Mouse (Mus musculus): ENCODE results near the gene Cldn13. TPM values are rescaled to one million over a fixed set of nuclear protein-coding genes. Genes with fewer than 3 reads are reported as not detected.

The Cldn13 gene
- polyA plus RNA-seq, 2 experiments: 0.33 TPM; not detected in 1

DNA sequence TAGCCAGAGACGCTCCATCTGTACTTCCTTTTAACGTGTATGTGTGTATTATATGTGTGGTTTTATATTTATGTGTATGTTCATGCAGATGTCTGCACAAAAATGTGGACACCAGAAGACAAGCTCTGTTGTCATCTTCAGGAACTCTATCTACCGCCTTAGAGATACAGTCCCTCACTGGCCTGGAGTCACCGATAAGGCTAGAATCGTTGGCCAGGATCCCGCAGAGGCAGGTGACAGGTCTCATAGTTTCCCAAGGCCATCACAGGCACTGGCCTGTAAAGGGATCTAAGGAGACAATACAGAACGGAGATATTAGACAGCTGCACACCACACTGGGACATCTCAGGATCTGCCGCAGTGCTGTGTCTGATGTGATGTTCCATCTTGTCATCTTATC lies 5.8 kb upstream of the Cldn13 start:
- Histone ChIP-seq H3K27me3 (ENCODE audit: control insufficient read depth, insufficient read depth, low read length) (no peaks in the 10 kb centered on the region), H3K4me2 (replicated peaks; ENCODE audit: low read depth, low read length, severe bottlenecking) (no peak overlapping the region)

DNA sequence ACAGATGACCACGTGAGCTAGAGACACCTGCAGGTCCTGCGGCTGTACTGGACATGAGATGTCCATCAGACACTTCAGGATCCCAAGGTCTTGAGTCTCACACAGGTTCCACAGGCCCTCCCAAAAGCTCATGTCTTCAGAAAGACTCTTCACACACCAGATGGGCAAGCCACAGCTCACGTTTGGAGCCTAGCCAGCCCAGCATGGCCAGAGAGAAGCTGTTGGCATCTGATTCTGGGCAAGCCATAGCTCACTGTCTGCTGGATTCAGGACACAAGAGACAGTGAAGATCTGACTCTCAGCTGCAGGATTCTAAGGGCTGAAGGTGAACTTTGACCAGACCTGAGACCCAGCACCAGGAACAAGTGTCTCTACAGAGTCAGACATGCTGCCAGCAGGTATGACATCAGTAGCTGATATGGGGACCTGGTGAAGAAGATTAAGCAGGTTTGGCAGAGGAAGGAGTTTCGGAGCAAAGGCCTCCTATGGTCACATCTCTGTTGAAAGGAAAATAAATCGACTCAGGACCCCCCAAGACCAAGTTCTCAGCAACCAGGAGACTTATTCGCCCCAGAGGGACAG lies 4.9 kb upstream of the Cldn13 start:
- TF ChIP-seq POLR2A (IDR thresholded peaks at IDR 0.05; ENCODE audit: borderline replicate concordance, extremely low read depth, insufficient read depth, insufficient read length): no peak

More for the DNA sequence above, 5.8 kb upstream of the Cldn13 start:
- no peak for TF ChIP-seq POLR2A (IDR thresholded peaks at IDR 0.05; ENCODE audit: borderline replicate concordance, extremely low read depth, insufficient read depth, insufficient read length)
- Histone ChIP-seq H3K4me3 (replicated peaks; ENCODE audit: low read length) (no peak overlapping the region), H3K9ac (ENCODE audit: low read depth, low read length, severe bottlenecking) (no peak overlapping the region), H3K27ac (replicated peaks; ENCODE audit: low read depth, low read length) (no peak overlapping the region), H3K36me3 (ENCODE audit: control insufficient read depth, insufficient read depth, low read length) (no peaks in the 10 kb centered on the region), H3K4me1 (ENCODE audit: control insufficient read depth, insufficient read depth, low read length) (no peaks in the 10 kb centered on the region), H3K9me3 (ENCODE audit: control insufficient read depth, low read length) (no peaks in the 10 kb centered on the region)
- no peak for ATAC-seq (ENCODE audit: low FRiP score, low read depth)
- no peak for DNase-seq (ENCODE audit: low spot score)
- 91% methylated on average over 8 of the region's 8 CpGs for WGBS

DNA sequence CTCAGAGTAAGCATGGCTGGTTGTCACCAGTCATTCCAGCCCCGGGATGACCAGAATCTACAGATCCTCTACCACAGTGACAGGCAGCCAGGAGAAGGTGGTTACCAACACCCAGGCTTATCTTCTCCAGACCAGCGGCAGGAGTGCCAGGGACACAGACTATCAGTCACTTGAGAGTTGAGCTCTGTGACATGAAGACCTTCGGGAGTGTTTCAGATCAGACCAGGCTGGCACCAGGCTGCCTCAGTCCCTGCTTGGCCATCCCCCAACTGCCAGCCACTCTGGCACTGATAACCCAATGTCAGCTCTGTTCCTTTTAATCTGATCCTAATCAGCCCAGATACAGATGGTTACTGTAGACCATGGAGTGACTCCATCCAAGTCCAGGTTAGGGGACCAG lies 3.8 kb upstream of the Cldn13 start:
- Histone ChIP-seq H3K4me3 (replicated peaks; ENCODE audit: low read length) (no peak overlapping the region), H3K9ac (ENCODE audit: low read depth, low read length, severe bottlenecking) (no peak overlapping the region), H3K9me3 (ENCODE audit: control insufficient read depth, low read length) (no peaks in the 10 kb centered on the region), H3K36me3 (ENCODE audit: control insufficient read depth, insufficient read depth, low read length) (no peaks in the 10 kb centered on the region), H3K27ac (replicated peaks; ENCODE audit: low read depth, low read length) (no peak overlapping the region), H3K4me1 (ENCODE audit: control insufficient read depth, insufficient read depth, low read length) (no peaks in the 10 kb centered on the region), H3K27me3 (ENCODE audit: control insufficient read depth, insufficient read depth, low read length) (no peaks in the 10 kb centered on the region), H3K4me2 (replicated peaks; ENCODE audit: low read depth, low read length, severe bottlenecking) (no peak overlapping the region)
- 88% methylated on average over 3 of the region's 3 CpGs for WGBS
- ATAC-seq (ENCODE audit: low FRiP score, low read depth): no peak
- no peak for TF ChIP-seq POLR2A (IDR thresholded peaks at IDR 0.05; ENCODE audit: borderline replicate concordance, extremely low read depth, insufficient read depth, insufficient read length)
- no peak for DNase-seq (ENCODE audit: low spot score)

More for the DNA sequence above, 4.9 kb upstream of the Cldn13 start:
- no peaks in the 10 kb centered on the region for H3K27me3 ChIP-seq (ENCODE audit: control insufficient read depth, insufficient read depth, low read length)
- no peak overlapping the region for H3K9ac ChIP-seq (ENCODE audit: low read depth, low read length, severe bottlenecking)
- no peaks in the 10 kb centered on the region for H3K9me3 ChIP-seq (ENCODE audit: control insufficient read depth, low read length)
- DNase-seq (ENCODE audit: low spot score) (no peak), ATAC-seq (ENCODE audit: low FRiP score, low read depth) (no peak)
- H3K4me2 ChIP-seq (replicated peaks; ENCODE audit: low read depth, low read length, severe bottlenecking): no peak overlapping the region
- no peak overlapping the region for H3K4me3 ChIP-seq (replicated peaks; ENCODE audit: low read length)
- H3K4me1 ChIP-seq (ENCODE audit: control insufficient read depth, insufficient read depth, low read length): no peaks in the 10 kb centered on the region
- 77% methylated on average over 6 of the region's 6 CpGs for WGBS
- H3K36me3 ChIP-seq (ENCODE audit: control insufficient read depth, insufficient read depth, low read length): no peaks in the 10 kb centered on the region
- H3K27ac ChIP-seq (replicated peaks; ENCODE audit: low read depth, low read length): no peak overlapping the region

DNA sequence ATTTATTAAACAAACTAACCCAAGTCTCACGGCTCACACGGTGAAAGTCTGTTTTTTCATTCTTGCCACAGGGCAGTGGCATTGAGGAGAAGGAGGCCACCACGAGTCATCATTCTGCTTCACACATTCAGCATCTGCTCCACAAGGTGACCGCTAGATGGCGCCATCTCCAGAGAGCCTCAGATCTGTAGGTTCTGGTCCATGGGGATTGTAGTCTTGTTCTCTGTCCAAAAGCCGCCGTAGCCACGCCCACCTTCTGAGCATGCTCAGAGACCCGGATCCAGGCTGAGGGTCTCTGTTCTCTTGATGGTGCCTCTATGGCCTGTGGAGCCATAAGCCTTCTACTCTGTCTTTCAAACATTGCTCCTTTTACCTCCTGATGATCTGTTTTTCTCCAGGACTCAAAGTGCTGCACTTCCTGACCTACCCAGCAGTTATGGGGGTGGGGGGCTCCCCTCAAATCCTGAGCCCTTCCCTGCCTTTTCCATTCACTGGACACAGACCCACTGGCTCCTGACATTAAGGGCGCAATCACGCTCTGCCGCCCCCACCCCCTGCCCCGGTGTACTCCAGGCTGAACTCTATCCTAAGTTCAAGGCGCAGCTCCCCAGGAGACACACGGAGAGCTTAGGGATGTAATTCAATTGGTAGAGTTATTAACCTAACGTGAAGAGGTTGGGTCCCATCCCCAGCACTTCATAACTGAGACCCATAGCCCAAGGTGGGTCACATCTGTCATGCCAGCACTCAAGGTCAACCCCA lies 2.9 kb upstream of the Cldn13 start:
- ATAC-seq (ENCODE audit: low FRiP score, low read depth) (no peak), DNase-seq (ENCODE audit: low spot score) (peak; percentile 38)
- TF ChIP-seq POLR2A (IDR thresholded peaks at IDR 0.05; ENCODE audit: borderline replicate concordance, extremely low read depth, insufficient read depth, insufficient read length): no peak
- Histone ChIP-seq H3K4me2 (replicated peaks; ENCODE audit: low read depth, low read length, severe bottlenecking) (no peak overlapping the region), H3K9me3 (ENCODE audit: control insufficient read depth, low read length) (no peaks in the 10 kb centered on the region), H3K27ac (replicated peaks; ENCODE audit: low read depth, low read length) (no peak overlapping the region), H3K4me1 (ENCODE audit: control insufficient read depth, insufficient read depth, low read length) (no peaks in the 10 kb centered on the region), H3K9ac (ENCODE audit: low read depth, low read length, severe bottlenecking) (no peak overlapping the region), H3K4me3 (replicated peaks; ENCODE audit: low read length) (no peak overlapping the region), H3K36me3 (ENCODE audit: control insufficient read depth, insufficient read depth, low read length) (no peaks in the 10 kb centered on the region), H3K27me3 (ENCODE audit: control insufficient read depth, insufficient read depth, low read length) (no peaks in the 10 kb centered on the region)
- WGBS: 49% methylated on average over 16 of the region's 16 CpGs

DNA sequence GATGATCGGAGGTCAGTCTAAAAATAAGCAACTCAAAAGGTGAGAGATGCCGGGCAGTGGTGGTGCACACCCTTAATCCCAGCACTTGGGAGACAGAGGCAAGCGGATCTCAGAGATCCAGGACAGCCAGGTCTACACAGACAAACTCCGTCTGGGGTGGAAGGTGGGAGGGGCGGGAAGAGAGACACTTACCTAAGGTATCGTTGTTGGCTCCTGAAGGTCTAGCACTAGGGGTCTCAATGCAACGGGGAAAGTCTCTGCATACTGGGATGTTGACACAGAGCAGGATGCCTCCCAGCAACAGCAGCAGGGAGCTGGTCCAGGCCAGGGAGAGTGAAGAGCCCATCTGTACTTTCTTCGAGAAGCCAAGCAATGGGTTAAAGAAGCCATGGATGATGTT lies 816 bp downstream of the Cldn13 start:
- no peak for TF ChIP-seq POLR2A (IDR thresholded peaks at IDR 0.05; ENCODE audit: borderline replicate concordance, extremely low read depth, insufficient read depth, insufficient read length)
- Histone ChIP-seq H3K27ac (replicated peaks; ENCODE audit: low read depth, low read length) (no peak overlapping the region), H3K4me3 (replicated peaks; ENCODE audit: low read length) (no peak overlapping the region), H3K9me3 (ENCODE audit: control insufficient read depth, low read length) (no peaks in the 10 kb centered on the region), H3K9ac (ENCODE audit: low read depth, low read length, severe bottlenecking) (no peak overlapping the region), H3K4me1 (ENCODE audit: control insufficient read depth, insufficient read depth, low read length) (no peaks in the 10 kb centered on the region), H3K4me2 (replicated peaks; ENCODE audit: low read depth, low read length, severe bottlenecking) (no peak overlapping the region), H3K36me3 (ENCODE audit: control insufficient read depth, insufficient read depth, low read length) (no peaks in the 10 kb centered on the region), H3K27me3 (ENCODE audit: control insufficient read depth, insufficient read depth, low read length) (no peaks in the 10 kb centered on the region)
- 79% methylated on average over 8 of the region's 8 CpGs for WGBS
- ATAC-seq (ENCODE audit: low FRiP score, low read depth) (no peak), DNase-seq (ENCODE audit: low spot score) (no peak)
